Mouse (Mus musculus) embryonic facial prominence, embryonic 10.5 days (tissue): ENCODE measurements at regions not wholly inside any gene's neighbourhood (a gene's known extent, or its start where the extent isn't known, plus 50 kb on each side); places are given as distances from the start of the nearest gene placed in this dataset.

Experiments used
- DNase-seq: peaks from one replicate; pipeline ENCODE4 v3.0.0-alpha.2; 2017; ENCODE audit warnings: low spot score
- H3K27ac ChIP-seq: fragments of 300-500 bp; sonication (generic); replicated peaks from 2 replicates; pipeline ENCODE4 v1.5.1; 2016; ENCODE audit warnings: mild to moderate bottlenecking
- H3K27me3 ChIP-seq: fragments of 300-500 bp; sonication (generic); replicated peaks from 2 replicates; pipeline ENCODE4 v1.6.1; 2016; ENCODE audit warnings: low read depth, mild to moderate bottlenecking; ENCODE audit not compliant: poor library complexity, severe bottlenecking
- H3K36me3 ChIP-seq: fragments of 300-500 bp; sonication (generic); replicated peaks from 2 replicates; pipeline ENCODE4 v1.6.1; 2016; ENCODE audit warnings: mild to moderate bottlenecking, moderate library complexity
- H3K4me1 ChIP-seq: fragments of 300-500 bp; sonication (generic); 2 replicates; pipeline ENCODE4 v1.6.1; 2016
- H3K4me3 ChIP-seq: fragments of 300-500 bp; sonication (generic); 2 replicates; pipeline ENCODE4 v1.5.1; 2016; ENCODE audit warnings: mild to moderate bottlenecking, moderate library complexity
- H3K9me3 ChIP-seq: fragments of 300-500 bp; sonication (generic); 2 replicates; pipeline ENCODE4 v1.6.1; 2016; ENCODE audit warnings: mild to moderate bottlenecking
- WGBS: fragments of 180-500 bp; shearing (Covaris S2); methylation state at CpG from one replicate; pipeline ENCODE4 v1.1.7; 2016; 5-methylcytosine and 5-hydroxymethylcytosine counted together

DNA sequence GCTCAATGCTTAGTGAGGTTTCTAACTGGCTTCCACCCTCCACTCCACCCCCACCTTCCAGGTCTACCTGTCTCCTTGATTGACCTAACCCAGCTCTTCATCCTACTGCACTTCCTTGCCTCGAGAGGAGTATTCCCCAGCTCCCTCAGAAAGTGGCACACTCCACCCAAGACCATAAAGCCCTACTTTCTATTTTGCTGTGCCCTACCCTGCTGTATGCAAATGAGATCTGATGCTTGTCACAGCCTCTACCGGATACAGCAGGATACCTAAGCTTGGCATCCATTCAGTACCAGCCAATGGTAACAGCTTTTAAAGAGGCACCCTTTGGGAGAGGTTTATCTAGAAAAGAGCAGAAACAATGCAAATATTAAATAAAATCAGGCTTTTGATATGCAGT lies 92.1 kb upstream of the Rreb1 start:
- no peaks in the 10 kb centered on the region for H3K27me3 ChIP-seq
- 72% methylated on average over 2 of the region's 2 CpGs for WGBS
- no peak overlapping the region for H3K27ac ChIP-seq
- no peak for DNase-seq
- no peak overlapping the region for H3K4me3 ChIP-seq
- H3K4me1 ChIP-seq, result no peaks in the 10 kb centered on the region
- no peaks in the 10 kb centered on the region for H3K36me3 ChIP-seq
- no peaks in the 10 kb centered on the region for H3K9me3 ChIP-seq

DNA sequence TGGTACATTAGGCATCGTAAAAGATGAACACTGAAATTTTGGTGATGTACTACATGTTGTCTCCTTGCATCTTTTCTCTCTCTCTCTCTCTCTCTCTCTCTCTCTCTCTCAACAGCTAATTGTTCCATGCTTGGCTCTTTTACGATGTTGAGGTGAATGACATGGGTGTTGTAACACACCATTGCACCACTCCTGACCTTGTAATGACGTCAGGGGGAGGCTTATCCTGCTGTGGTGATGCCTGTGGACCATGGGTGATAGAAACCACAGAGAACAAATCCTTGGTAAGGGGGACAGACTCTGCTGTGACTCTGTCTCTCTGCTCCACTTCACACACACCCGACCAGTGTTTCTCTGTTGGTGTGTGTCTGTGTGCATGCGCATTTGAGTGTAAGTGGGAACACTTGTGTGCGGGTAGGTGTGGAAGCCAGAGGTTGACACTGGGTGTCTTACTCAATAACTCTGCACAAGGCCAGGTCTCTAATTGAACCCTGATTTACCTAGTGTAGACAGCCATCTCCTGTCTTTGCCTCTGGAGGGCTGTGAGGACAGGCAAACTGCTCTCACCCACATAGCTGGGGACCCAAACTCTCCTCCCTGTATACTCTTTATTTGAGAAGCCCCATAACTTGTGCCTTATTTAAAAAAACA lies 88.9 kb upstream of the Rreb1 start:
- Histone ChIP-seq H3K36me3 (no peaks in the 10 kb centered on the region), H3K27ac (no peak overlapping the region), H3K4me3 (no peak overlapping the region), H3K27me3 (no peaks in the 10 kb centered on the region), H3K9me3 (no peaks in the 10 kb centered on the region), H3K4me1 (no peaks in the 10 kb centered on the region)
- DNase-seq, result no peak
- 90% methylated on average over 6 of the region's 6 CpGs for WGBS

DNA sequence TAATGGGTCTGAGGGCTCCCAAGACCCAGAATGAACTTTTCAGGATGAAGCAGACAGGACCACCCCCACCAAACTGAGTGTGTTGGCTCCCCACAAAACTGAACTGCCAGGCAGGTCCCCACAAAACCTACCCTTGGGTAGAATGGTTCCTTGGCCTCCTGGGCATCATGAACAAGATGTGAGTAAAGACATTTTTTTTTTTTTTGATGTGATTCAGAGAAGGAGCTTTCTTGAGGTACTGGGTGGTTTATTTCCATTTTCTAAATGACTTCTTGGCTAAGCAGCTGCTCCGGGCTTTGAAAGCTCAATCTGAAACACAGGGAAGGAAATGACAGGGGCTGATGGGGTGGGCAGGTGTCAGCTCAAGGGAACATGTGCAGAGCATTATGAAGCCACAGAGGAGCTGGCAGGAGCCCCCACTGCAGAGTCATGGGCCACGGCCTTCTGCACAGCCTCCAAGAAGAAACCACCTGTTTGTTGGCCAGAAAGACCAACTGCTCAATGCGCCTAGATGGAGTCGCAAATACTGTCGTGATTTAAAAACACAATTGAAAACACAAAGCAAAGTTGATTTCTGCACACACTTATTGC lies 86.2 kb upstream of the Rreb1 start:
- DNase-seq, result no peak
- WGBS, result 87% methylated on average over 5 of the region's 5 CpGs
- Histone ChIP-seq H3K4me3 (no peak overlapping the region), H3K9me3 (no peaks in the 10 kb centered on the region), H3K4me1 (no peaks in the 10 kb centered on the region), H3K36me3 (no peaks in the 10 kb centered on the region), H3K27me3 (no peaks in the 10 kb centered on the region), H3K27ac (no peak overlapping the region)

DNA sequence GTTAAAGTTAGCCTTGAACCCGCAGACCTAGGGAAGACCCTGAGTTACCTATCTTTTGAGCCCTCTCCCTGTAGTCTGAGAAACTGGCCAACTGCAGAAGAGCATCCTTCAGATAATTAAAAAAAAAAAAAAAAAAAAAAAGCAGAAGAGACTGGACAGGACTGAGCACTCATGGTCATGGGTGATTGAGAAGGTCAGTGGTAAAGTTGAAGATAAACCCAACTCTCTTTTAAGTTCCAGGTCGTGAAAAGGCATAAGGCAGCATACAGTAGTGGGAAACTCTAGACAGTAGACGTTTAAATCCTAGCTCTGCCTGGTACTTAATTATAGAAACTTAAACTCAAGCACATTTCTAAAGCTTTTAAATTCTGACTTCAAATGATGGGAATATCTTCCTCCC lies 84.6 kb upstream of the Rreb1 start:
- Histone ChIP-seq H3K9me3 (no peaks in the 10 kb centered on the region), H3K4me3 (no peak overlapping the region), H3K4me1 (no peaks in the 10 kb centered on the region), H3K27ac (no peak overlapping the region), H3K27me3 (no peaks in the 10 kb centered on the region), H3K36me3 (no peaks in the 10 kb centered on the region)
- 87% methylated on average over 3 of the region's 3 CpGs for WGBS
- no peak for DNase-seq

DNA sequence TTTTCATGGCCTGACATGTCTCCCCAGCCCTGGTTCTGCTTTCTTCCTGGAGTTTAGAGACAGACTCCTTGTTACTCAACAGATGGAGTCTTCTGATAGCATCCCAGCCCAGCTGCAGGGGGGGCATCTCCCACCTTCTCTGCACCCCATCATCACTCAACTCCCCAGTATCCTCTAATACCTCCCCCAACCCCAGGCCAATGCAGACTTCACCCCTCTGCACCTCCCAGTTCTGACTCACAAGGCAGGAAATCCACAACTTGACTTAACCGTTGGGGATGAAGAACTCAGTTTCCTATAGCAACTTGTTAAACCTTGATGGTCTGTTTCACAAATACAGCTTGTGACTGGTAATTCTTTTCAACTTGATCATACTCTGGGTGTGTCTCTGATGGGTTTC lies 73.7 kb upstream of the Rreb1 start:
- Histone ChIP-seq H3K9me3 (no peaks in the 10 kb centered on the region), H3K27me3 (no peaks in the 10 kb centered on the region), H3K27ac (no peak overlapping the region), H3K4me3 (no peak overlapping the region), H3K36me3 (no peaks in the 10 kb centered on the region), H3K4me1 (peaks cover 10% of the 10 kb centered on the region)
- DNase-seq, result no peak
- WGBS, result 75% methylated on average over 1 of the region's 1 CpGs

DNA sequence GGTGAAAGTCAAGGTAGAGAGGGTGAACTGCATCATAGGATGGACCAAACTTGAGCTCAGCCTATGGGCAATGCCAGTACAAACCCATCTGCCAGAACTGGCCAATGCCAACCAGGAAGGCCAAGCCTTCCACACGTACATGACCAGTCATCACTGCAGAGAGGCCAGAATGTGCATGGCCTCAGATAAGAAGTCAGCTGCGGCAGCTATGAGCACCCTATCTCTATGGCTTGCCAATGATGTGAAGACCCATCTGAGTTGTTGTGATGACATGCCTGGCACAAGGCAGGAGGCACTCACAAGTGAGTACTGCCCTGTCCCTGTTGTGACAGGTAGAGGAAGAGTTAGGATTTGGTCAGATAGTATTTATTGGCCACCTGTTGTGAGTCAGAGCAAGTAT lies 72.7 kb upstream of the Rreb1 start:
- no peak overlapping the region for H3K27ac ChIP-seq
- WGBS, result 89% methylated on average over 2 of the region's 2 CpGs
- H3K4me1 ChIP-seq, result peaks cover 10% of the 10 kb centered on the region
- no peak overlapping the region for H3K4me3 ChIP-seq
- no peaks in the 10 kb centered on the region for H3K27me3 ChIP-seq
- no peak for DNase-seq
- no peaks in the 10 kb centered on the region for H3K36me3 ChIP-seq
- H3K9me3 ChIP-seq, result no peaks in the 10 kb centered on the region

DNA sequence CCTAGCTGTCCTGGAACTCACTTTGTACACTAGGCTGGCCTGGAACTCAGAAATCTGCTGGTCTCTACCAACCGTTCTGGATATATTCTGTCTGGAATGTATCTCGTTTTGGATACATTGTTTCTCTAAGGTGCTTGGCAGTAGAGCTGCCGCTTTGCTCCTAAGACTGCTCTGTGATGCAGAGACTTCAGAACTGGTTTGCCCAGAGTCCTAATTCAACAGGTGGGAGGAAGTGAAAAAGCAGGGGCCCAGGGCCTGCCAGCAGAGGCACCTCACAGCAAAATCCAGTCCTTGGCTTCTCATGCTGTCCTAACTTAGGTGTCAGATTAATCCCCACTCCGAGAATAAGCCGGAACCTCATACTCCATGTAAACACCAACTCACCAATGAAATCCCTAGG lies 67.3 kb upstream of the Rreb1 start:
- no peaks in the 10 kb centered on the region for H3K27me3 ChIP-seq
- no peak overlapping the region for H3K27ac ChIP-seq
- H3K9me3 ChIP-seq, result no peaks in the 10 kb centered on the region
- WGBS, result 86% methylated on average over 5 of the region's 5 CpGs
- H3K4me3 ChIP-seq, result no peak overlapping the region
- no peaks in the 10 kb centered on the region for H3K36me3 ChIP-seq
- DNase-seq, result no peak
- peaks cover 4% of the 10 kb centered on the region; the same call in 1 of the 2 replicates for H3K4me1 ChIP-seq

DNA sequence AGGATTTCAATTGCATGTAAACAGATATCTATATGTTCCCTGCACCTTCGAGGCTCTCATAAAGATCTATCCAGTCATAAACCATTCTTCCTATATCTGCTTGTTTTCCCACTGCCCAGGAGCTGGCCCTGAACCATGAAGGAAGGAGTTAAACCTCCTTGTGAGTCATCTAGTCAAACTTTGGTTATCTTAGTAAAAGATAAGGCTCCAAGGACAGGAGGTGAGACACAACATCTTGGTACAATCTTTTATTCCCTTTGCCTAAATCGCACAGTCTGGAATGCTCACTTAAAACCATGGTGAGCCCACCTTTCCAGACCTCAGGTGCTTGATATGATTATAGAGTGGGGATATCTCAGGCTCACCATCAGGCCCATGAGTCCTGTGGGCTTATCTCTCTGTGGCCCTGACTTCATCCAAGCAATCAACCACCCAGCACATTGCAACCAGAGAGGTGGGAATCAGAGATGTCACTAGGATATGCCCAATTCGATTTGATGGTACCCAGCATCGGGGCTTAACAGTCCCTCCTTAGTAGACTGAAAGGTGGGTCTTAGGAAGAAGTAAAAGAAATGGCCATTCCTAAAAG lies 65.2 kb upstream of the Rreb1 start:
- H3K9me3 ChIP-seq, result no peaks in the 10 kb centered on the region
- DNase-seq, result no peak
- no peaks in the 10 kb centered on the region for H3K36me3 ChIP-seq
- no peaks in the 10 kb centered on the region for H3K27me3 ChIP-seq
- H3K4me3 ChIP-seq, result no peak overlapping the region
- H3K4me1 ChIP-seq, result peaks cover 4% of the 10 kb centered on the region; the same call in 1 of the 2 replicates
- H3K27ac ChIP-seq, result no peak overlapping the region
- 85% methylated on average over 4 of the region's 4 CpGs for WGBS

DNA sequence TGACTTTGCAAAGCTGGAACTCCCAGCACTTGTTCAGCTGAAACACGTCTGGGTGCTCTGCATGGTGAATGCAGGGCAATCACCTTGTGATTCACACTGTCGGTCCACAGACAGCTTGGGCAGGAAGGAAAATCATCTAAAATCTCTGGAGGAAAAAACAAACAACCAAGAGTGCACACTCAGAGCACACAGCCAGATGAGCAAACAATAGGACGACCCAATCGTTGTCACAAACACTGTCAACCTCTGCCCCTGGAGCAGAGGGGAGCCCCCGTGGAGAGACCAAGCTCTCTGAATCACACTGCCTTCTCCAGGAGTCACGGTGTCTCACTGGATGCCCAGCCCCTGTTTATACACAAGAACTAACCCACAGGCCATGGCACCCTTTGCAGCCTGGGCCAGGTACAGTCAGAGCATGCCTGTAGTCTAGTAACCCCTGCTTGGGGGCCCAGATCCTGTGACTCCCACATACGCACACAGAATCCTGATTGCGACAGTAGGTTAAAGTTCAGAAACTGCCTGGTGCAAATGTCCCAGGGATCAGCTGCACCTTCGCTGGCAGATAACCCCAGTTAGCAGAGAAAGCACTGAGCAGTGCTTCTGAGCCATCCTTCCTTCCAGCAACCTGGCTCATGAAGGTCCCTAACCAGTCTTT lies 63.0 kb upstream of the Rreb1 start:
- Histone ChIP-seq H3K36me3 (no peaks in the 10 kb centered on the region), H3K9me3 (no peaks in the 10 kb centered on the region), H3K4me1 (peaks cover 4% of the 10 kb centered on the region; the same call in 1 of the 2 replicates), H3K27ac (no peak overlapping the region), H3K27me3 (no peaks in the 10 kb centered on the region), H3K4me3 (no peak overlapping the region)
- WGBS, result 51% methylated on average over 9 of the region's 9 CpGs
- no peak for DNase-seq

DNA sequence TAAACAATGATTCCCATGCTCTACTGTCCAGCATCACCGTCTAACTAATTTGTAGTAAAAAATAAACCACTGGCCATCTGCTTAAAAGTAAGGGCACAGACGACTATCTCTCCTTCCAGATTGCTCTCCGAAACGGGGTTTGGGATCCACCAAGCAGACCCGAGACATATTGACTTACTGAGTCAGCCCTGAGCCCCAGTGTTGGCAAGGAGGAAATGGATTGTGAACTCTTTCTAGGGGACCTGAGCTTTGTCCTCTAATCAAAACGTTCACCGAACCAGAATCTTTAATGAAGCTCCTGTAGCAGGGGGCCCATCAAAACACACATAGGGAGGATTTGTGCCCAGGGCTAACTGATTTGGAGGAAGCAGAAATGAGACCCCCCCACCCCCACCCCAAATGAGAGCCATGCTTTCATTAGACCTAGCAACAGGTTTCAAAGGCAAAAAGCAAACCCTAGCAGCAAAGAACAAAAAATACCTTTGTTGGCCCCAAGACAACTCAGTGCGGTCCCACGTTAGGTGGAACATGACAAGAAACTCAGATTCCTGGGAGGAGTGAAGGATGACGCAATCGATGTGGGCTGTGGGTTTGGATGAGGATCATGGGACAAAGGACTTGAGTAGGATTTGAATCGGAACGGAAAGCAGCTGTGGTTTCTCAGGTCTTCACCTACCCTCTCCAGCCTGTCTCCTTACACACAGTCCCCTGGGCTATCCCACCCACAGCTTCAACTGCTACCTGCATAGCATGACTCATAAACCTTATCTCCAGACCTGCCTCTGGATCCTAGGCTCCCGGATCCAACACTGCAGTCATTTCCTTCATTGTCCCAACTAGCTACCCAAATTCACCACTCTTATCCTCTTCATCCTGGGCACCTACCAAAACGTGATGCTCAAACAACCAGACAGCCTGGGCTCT lies 62.2 kb upstream of the Rreb1 start:
- 79% methylated on average over 15 of the region's 15 CpGs for WGBS
- H3K27ac ChIP-seq, result no peak overlapping the region

DNA sequence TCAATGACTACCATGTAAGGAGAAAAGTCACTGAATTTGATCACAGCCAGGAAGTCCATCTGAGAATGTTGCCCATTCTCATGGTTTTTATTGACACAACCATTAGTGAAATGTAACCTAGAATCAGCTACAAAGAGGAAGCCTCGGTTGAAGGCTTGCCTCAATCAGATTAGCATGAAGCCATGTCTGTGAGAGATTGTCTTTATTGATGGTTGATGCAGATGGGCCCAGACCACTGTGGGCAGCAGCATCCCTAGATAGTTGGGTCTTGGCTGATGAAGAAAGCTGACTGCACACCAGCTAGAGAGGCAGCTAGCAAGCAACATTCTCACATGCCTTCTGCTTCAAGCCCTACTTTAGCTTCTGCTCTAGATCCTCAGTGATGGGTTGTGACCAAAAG lies 60.4 kb upstream of the Rreb1 start:
- Histone ChIP-seq H3K36me3 (no peaks in the 10 kb centered on the region), H3K9me3 (no peaks in the 10 kb centered on the region), H3K4me3 (no peak overlapping the region), H3K27me3 (no peaks in the 10 kb centered on the region), H3K27ac (no peak overlapping the region), H3K4me1 (peaks cover 4% of the 10 kb centered on the region; the same call in 1 of the 2 replicates)
- no peak for DNase-seq
- 77% methylated on average over 1 of the region's 1 CpGs for WGBS

More for the DNA sequence above, 62.2 kb upstream of the Rreb1 start:
- no peaks in the 10 kb centered on the region for H3K9me3 ChIP-seq
- no peak for DNase-seq
- H3K27me3 ChIP-seq, result no peaks in the 10 kb centered on the region
- H3K4me3 ChIP-seq, result no peak overlapping the region
- peaks cover 4% of the 10 kb centered on the region; the same call in 1 of the 2 replicates for H3K4me1 ChIP-seq
- no peaks in the 10 kb centered on the region for H3K36me3 ChIP-seq

DNA sequence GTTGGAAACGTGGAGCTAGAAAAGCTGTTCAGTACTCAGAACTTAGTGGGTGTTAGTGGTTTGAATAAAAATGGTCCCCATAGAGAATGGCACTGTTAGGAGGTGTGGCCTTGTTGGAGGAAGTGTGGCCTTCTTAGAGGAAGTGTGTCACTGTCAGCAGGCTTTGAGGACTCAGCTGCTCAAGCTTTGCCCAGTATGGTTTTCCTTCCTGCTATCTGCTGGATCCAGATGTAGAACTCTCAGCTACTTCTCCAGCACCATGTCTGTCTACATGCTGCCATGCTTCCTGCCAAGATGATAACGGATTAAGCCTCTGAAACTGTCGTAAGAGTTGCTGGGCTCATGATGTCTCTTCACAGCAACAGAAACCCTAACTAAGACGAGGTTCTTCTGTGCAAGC lies 59.8 kb upstream of the Rreb1 start:
- H3K4me3 ChIP-seq, result no peak overlapping the region
- H3K9me3 ChIP-seq, result no peaks in the 10 kb centered on the region
- H3K27me3 ChIP-seq, result no peaks in the 10 kb centered on the region
- H3K36me3 ChIP-seq, result no peaks in the 10 kb centered on the region
- WGBS, result 88% methylated on average over 4 of the region's 4 CpGs
- peaks cover 4% of the 10 kb centered on the region; the same call in 1 of the 2 replicates for H3K4me1 ChIP-seq
- H3K27ac ChIP-seq, result no peak overlapping the region
- DNase-seq, result no peak
